Mouse (Mus musculus) limb, embryonic 14.5 days (tissue): ENCODE measurements around the gene Cobl. TPM values are rescaled to one million over a fixed set of nuclear protein-coding genes. Genes with fewer than 3 reads are reported as not detected.

Experiments used
- ATAC-seq: fragments of 200-750 bp; cut with Nextera tagmentation; 2 replicates; pipeline ENCODE4 v1.8.0; 2017; ENCODE audit warnings: low read depth, moderate number of reproducible peaks, moderate TSS enrichment; ENCODE audit not compliant: low FRiP score
- DNase-seq: peaks from one replicate; pipeline ENCODE4 v3.0.0-alpha.2; 2015; ENCODE audit warnings: low spot score
- H3K27ac ChIP-seq: fragments of 300-500 bp; sonication (generic); replicated peaks from 2 replicates; pipeline ENCODE4 v1.5.1; 2014; ENCODE audit warnings: low read depth, mild to moderate bottlenecking, low read length, moderate library complexity, mixed read lengths
- H3K27me3 ChIP-seq: fragments of 300-500 bp; sonication (generic); 2 replicates; pipeline ENCODE4 v1.6.1; 2014; ENCODE audit warnings: low read length, mixed read lengths; ENCODE audit not compliant: control insufficient read depth, insufficient read depth
- H3K36me3 ChIP-seq: fragments of 300-500 bp; sonication (generic); 2 replicates; pipeline ENCODE4 v1.6.1; 2014; ENCODE audit warnings: mild to moderate bottlenecking, low read length, moderate library complexity, mixed read lengths; ENCODE audit not compliant: control insufficient read depth, insufficient read depth
- H3K4me1 ChIP-seq: fragments of 300-500 bp; sonication (generic); 2 replicates; pipeline ENCODE4 v1.6.1; 2014; ENCODE audit warnings: antibody characterized with exemption, low read length, mixed read lengths; ENCODE audit not compliant: control insufficient read depth, insufficient read depth
- H3K4me2 ChIP-seq: fragments of 300-500 bp; sonication (generic); replicated peaks from 2 replicates; pipeline ENCODE4 v1.6.1; 2014; ENCODE audit warnings: low read depth, mild to moderate bottlenecking, low read length, moderate library complexity; ENCODE audit not compliant: severe bottlenecking
- H3K4me3 ChIP-seq: fragments of 300-500 bp; sonication (generic); replicated peaks from 2 replicates; pipeline ENCODE4 v1.5.1; 2014; ENCODE audit warnings: low read length
- H3K9ac ChIP-seq: fragments of 300-500 bp; sonication (generic); 2 replicates; pipeline ENCODE4 v1.6.1; 2014; ENCODE audit warnings: mild to moderate bottlenecking, low read depth, low read length, moderate library complexity; ENCODE audit not compliant: severe bottlenecking
- H3K9me3 ChIP-seq: fragments of 300-500 bp; sonication (generic); 2 replicates; pipeline ENCODE4 v1.6.1; 2016; ENCODE audit warnings: low read length; ENCODE audit not compliant: control insufficient read depth
- POLR2A ChIP-seq: fragments of 200-500 bp; IDR thresholded peaks from 2 replicates; pipeline ENCODE4 v1.8.0; 2012; ENCODE audit warnings: inconsistent platforms, mild to moderate bottlenecking, moderate library complexity, borderline replicate concordance; ENCODE audit not compliant: insufficient read depth, insufficient read length; ENCODE audit errors: extremely low read depth
- whole genome bisulfite sequencing: fragments of 180-500 bp; shearing (Covaris S2); extraction: QIAGEN DNeasy Blood & Tissue Kit; methylation state at CpG from one replicate; pipeline ENCODE4 v1.1.7; 2014; 5-methylcytosine and 5-hydroxymethylcytosine counted together
- polyA plus RNA-seq, 2 experiments: library from polyadenylated mRNA; depleted of rRNA in 1 of 2; stranded (reverse) in 1 of 2; unstranded in 1 of 2; fragments of >200 nt; fragmentation: Nextera tagmentation in 1 of 2; extraction: Ambion mirVana in 1 of 2; gene quantifications; 2 replicates each; pipeline versions ENCODE4 v1.2.1 to v1.2.3; 2012 to 2014

Cobl gene
- polyA plus RNA-seq, 2 experiments = 22.2 to 31.3 TPM

GRCm38 (mm10) chr11:12273726-12274125, 191.0 kb downstream of the Cobl start:
- no peak for DNase-seq
- no peak overlapping the region for H3K4me2 ChIP-seq
- WGBS = 90% methylated on average over 6 of the region's 6 CpGs
- no peak overlapping the region for H3K4me3 ChIP-seq
- TF ChIP-seq POLR2A = no peak
- H3K9ac ChIP-seq = no peak overlapping the region
- ATAC-seq = no peak
- no peaks in the 10 kb centered on the region for H3K9me3 ChIP-seq
- no peak overlapping the region for H3K27ac ChIP-seq
- no peaks in the 10 kb centered on the region for H3K27me3 ChIP-seq
- H3K36me3 ChIP-seq = no peaks in the 10 kb centered on the region
- no peaks in the 10 kb centered on the region for H3K4me1 ChIP-seq

- no peaks in the 10 kb centered on the region for H3K4me1 ChIP-seq
- H3K36me3 ChIP-seq = no peaks in the 10 kb centered on the region
- no peak for ATAC-seq
- no peak for TF ChIP-seq POLR2A
- no peak overlapping the region for H3K4me3 ChIP-seq
- no peak overlapping the region for H3K27ac ChIP-seq
- WGBS = 50% methylated on average over 2 of the region's 2 CpGs
- DNase-seq = no peak
- H3K9me3 ChIP-seq = no peaks in the 10 kb centered on the region
- H3K27me3 ChIP-seq = no peaks in the 10 kb centered on the region
- H3K4me2 ChIP-seq = no peak overlapping the region
- no peak overlapping the region for H3K9ac ChIP-seq
These were observed 206.3 kb downstream of the Cobl start for GRCm38 (mm10) chr11:12258411-12258810.

- no peak for TF ChIP-seq POLR2A
- Histone ChIP-seq H3K4me1 (no peaks in the 10 kb centered on the region), H3K4me2 (no peak overlapping the region), H3K27me3 (no peaks in the 10 kb centered on the region), H3K4me3 (no peak overlapping the region), H3K36me3 (no peaks in the 10 kb centered on the region), H3K9ac (no peak overlapping the region), H3K9me3 (no peaks in the 10 kb centered on the region), H3K27ac (no peak overlapping the region)
- DNase-seq (no peak), ATAC-seq (no peak)
- 87% methylated on average over 5 of the region's 5 CpGs for WGBS
These were observed 207.2 kb downstream of the Cobl start for GRCm38 (mm10) chr11:12257324-12258118.

- Histone ChIP-seq H3K36me3 (no peaks in the 10 kb centered on the region), H3K4me1 (no peaks in the 10 kb centered on the region), H3K4me2 (no peak overlapping the region), H3K27me3 (no peaks in the 10 kb centered on the region), H3K9me3 (no peaks in the 10 kb centered on the region), H3K9ac (no peak overlapping the region), H3K4me3 (no peak overlapping the region), H3K27ac (no peak overlapping the region)
- ATAC-seq (no peak), DNase-seq (no peak)
- TF ChIP-seq POLR2A = no peak
- 82% methylated on average over 4 of the region's 4 CpGs for WGBS
These were observed 219.3 kb downstream of the Cobl start for GRCm38 (mm10) chr11:12245327-12245915.

GRCm38 (mm10) chr11:12236341-12236740, 228.4 kb downstream of the Cobl start:
- no peak overlapping the region for H3K27ac ChIP-seq
- no peaks in the 10 kb centered on the region for H3K36me3 ChIP-seq
- no peaks in the 10 kb centered on the region for H3K9me3 ChIP-seq
- no peak for DNase-seq
- ATAC-seq = no peak
- H3K4me2 ChIP-seq = no peak overlapping the region
- 53% methylated on average over 1 of the region's 1 CpGs for WGBS
- no peak for TF ChIP-seq POLR2A
- H3K27me3 ChIP-seq = no peaks in the 10 kb centered on the region
- H3K9ac ChIP-seq = no peak overlapping the region
- 0 out of 2 replicates have a peak, but pooled peaks cover 2% of the 10 kb centered on the region for H3K4me1 ChIP-seq
- no peak overlapping the region for H3K4me3 ChIP-seq
